Mouse (Mus musculus): Measurements from ENCODE around the gene Fmo3. TPM values are rescaled to one million over a fixed set of nuclear protein-coding genes. Genes with fewer than 3 reads are reported as not detected.

Gene Fmo3
- total RNA-seq, 2 experiments from 2014 or later = not detected

GRCm38 (mm10) chr1:162932386-162932785 is 51.9 kb downstream of the Fmo3 start:
- intact Hi-C loops (cut with DNase I; ENCODE audit: low total_unique reads) = no loop called here
- no peak for DNase-seq

GRCm38 (mm10) chr1:162931880-162932279 is 52.4 kb downstream of the Fmo3 start:
- intact Hi-C loops (cut with DNase I; ENCODE audit: low total_unique reads) = no loop called here
- DNase-seq = no peak

GRCm38 (mm10) chr1:162931310-162931875 is 52.9 kb downstream of the Fmo3 start:
- DNase-seq = no peak
- intact Hi-C loops (cut with DNase I; ENCODE audit: low total_unique reads) = no loop called here

GRCm38 (mm10) chr1:162930631-162931030 is 53.7 kb downstream of the Fmo3 start:
- no peak for DNase-seq
- intact Hi-C loops (cut with DNase I; ENCODE audit: low total_unique reads) = no loop called here

- intact Hi-C loops (cut with DNase I; ENCODE audit: low total_unique reads) = no loop called here
- no peak for DNase-seq
Observed at GRCm38 (mm10) chr1:162929146-162929545, 55.2 kb downstream of the Fmo3 start.

- DNase-seq = no peak
- intact Hi-C loops (cut with DNase I; ENCODE audit: low total_unique reads) = no loop called here
Observed at GRCm38 (mm10) chr1:162925121-162925520, 59.2 kb downstream of the Fmo3 start.

GRCm38 (mm10) chr1:162916661-162917060 is 67.7 kb downstream of the Fmo3 start:
- intact Hi-C loops (cut with DNase I; ENCODE audit: low total_unique reads) = no loop called here
- DNase-seq = no peak

GRCm38 (mm10) chr1:162914932-162915556 is 69.3 kb downstream of the Fmo3 start:
- DNase-seq = no peak
- intact Hi-C loops (cut with DNase I; ENCODE audit: low total_unique reads) = no loop called here

- no peak for DNase-seq
- intact Hi-C loops (cut with DNase I; ENCODE audit: low total_unique reads) = no loop called here
Observed at GRCm38 (mm10) chr1:162912085-162912484, 72.2 kb downstream of the Fmo3 start.

Other genes with a start within 250 kb of the Fmo3 start
- 10 to 100 TPM; 57.9 to 58.5 TPM for gene Prrc2c, start 244.0 kb downstream of the Fmo3 start, total RNA-seq (2021)
- gene Fmo4, start 170.6 kb downstream of the Fmo3 start, total RNA-seq (2021) = under 1 TPM; 0.16 to 0.31 TPM
- 10 to 100 TPM; 16.2 to 23.7 TPM for gene Fmo1, start 117.9 kb downstream of the Fmo3 start, total RNA-seq (2021)
- 1 to 10 TPM; 3.9 to 7.8 TPM for gene Fmo2, start 85.8 kb downstream of the Fmo3 start, total RNA-seq (2021)
- not detected for gene Fmo6, start 47.0 kb downstream of the Fmo3 start, total RNA-seq (2021)
- not detected for gene Mroh9, start 101.1 kb upstream of the Fmo3 start, total RNA-seq (2021)